Mouse (Mus musculus) megakaryocyte, embryonic 14.5 days (primary cell): ENCODE measurements around the gene L3mbtl4. TPM values are rescaled to one million over a fixed set of nuclear protein-coding genes. Genes with fewer than 3 reads are reported as not detected.
"Not testable (repeated sequence)": the region's sequence is repeated elsewhere in the genome, so short reads cannot be mapped to it uniquely, and the experiment has no call there.

Source experiments
- H3K27me3 ChIP-seq: replicated peaks from 2 replicates; pipeline ENCODE3; 2012; ENCODE audit warnings: inconsistent platforms
- H3K36me3 ChIP-seq: replicated peaks from 2 replicates; pipeline ENCODE3; 2012; ENCODE audit warnings: low read length, inconsistent platforms, mixed read lengths
- H3K4me1 ChIP-seq: 2 replicates; pipeline ENCODE4 v1.6.1; 2012; ENCODE audit warnings: inconsistent platforms
- H3K4me3 ChIP-seq: replicated peaks from 2 replicates; pipeline ENCODE3; 2012; ENCODE audit warnings: moderate library complexity, mild to moderate bottlenecking, inconsistent platforms
- H3K9me3 ChIP-seq: 2 replicates; pipeline ENCODE4 v1.6.1; 2012; ENCODE audit warnings: inconsistent platforms
- FLI1 ChIP-seq: IDR thresholded peaks from 2 replicates; pipeline ENCODE4 v1.6.1; 2012; ENCODE audit warnings: low read length, inconsistent platforms, mixed read lengths
- GATA1 ChIP-seq: IDR thresholded peaks from 3 replicates; pipeline ENCODE4 v1.6.1; 2012; ENCODE audit warnings: mixed read lengths, low read length, inconsistent platforms, borderline replicate concordance
- polyA plus RNA-seq: library from polyadenylated mRNA; stranded (reverse); fragments of >175 nt; gene quantifications from 2 replicates; pipeline ENCODE4 v1.2.3, GENCODE M21; 2012; ENCODE audit warnings: low replicate concordance; ENCODE audit not compliant: insufficient read depth

Gene L3mbtl4
- polyA plus RNA-seq, 1 experiment = not detected

- Histone ChIP-seq H3K4me3 (no peak overlapping the region), H3K4me1 (no peaks in the 10 kb centered on the region), H3K27me3 (no peaks in the 10 kb centered on the region), H3K36me3 (no peaks in the 10 kb centered on the region), H3K9me3 (peaks cover 19% of the 10 kb centered on the region)
- TF ChIP-seq FLI1 (no peak), GATA1 (no peak)
These were observed 218.6 kb downstream of the L3mbtl4 start for GRCm38 (mm10) chr17:68492231-68492630.

- not testable (repeated sequence) for H3K4me1 ChIP-seq, H3K36me3 ChIP-seq, H3K4me3 ChIP-seq, H3K27me3 ChIP-seq, H3K9me3 ChIP-seq
These were observed 229.4 kb downstream of the L3mbtl4 start for GRCm38 (mm10) chr17:68502998-68503397.

- Histone ChIP-seq H3K9me3 (peaks cover 17% of the 10 kb centered on the region), H3K27me3 (no peaks in the 10 kb centered on the region), H3K4me3 (no peak overlapping the region), H3K36me3 (no peaks in the 10 kb centered on the region), H3K4me1 (no peaks in the 10 kb centered on the region; the same call in 1 of the 2 replicates)
- no peak for TF ChIP-seq GATA1
- TF ChIP-seq FLI1 = no peak
These were observed 286.1 kb downstream of the L3mbtl4 start for GRCm38 (mm10) chr17:68559698-68560097.

- H3K36me3 ChIP-seq = no peaks in the 10 kb centered on the region
- peaks cover 17% of the 10 kb centered on the region for H3K9me3 ChIP-seq
These were observed 286.7 kb downstream of the L3mbtl4 start for GRCm38 (mm10) chr17:68560264-68560663.

GRCm38 (mm10) chr17:68571806-68572205 lies 298.2 kb downstream of the L3mbtl4 start:
- no peak overlapping the region for H3K4me3 ChIP-seq
- no peaks in the 10 kb centered on the region for H3K36me3 ChIP-seq
- no peaks in the 10 kb centered on the region for H3K4me1 ChIP-seq
- H3K27me3 ChIP-seq = no peaks in the 10 kb centered on the region
- H3K9me3 ChIP-seq = peaks cover 12% of the 10 kb centered on the region
- TF ChIP-seq FLI1 (no peak), GATA1 (no peak)

More at GRCm38 (mm10) chr17:68560264-68560663, 286.7 kb downstream of the L3mbtl4 start:
- H3K4me1 ChIP-seq = no peaks in the 10 kb centered on the region; the same call in 1 of the 2 replicates
- TF ChIP-seq GATA1 (no peak), FLI1 (no peak)
- H3K27me3 ChIP-seq = no peaks in the 10 kb centered on the region
- no peak overlapping the region for H3K4me3 ChIP-seq

- TF ChIP-seq FLI1 = no peak
- TF ChIP-seq GATA1 = no peak
- no peaks in the 10 kb centered on the region for H3K27me3 ChIP-seq
These were observed 311.6 kb downstream of the L3mbtl4 start for GRCm38 (mm10) chr17:68585195-68585594.

GRCm38 (mm10) chr17:68591619-68592018 lies 318.0 kb downstream of the L3mbtl4 start:
- H3K36me3 ChIP-seq = no peaks in the 10 kb centered on the region
- H3K27me3 ChIP-seq = no peaks in the 10 kb centered on the region
- no peak overlapping the region for H3K4me3 ChIP-seq
- peaks cover 8% of the 10 kb centered on the region; the same call in 1 of the 2 replicates for H3K9me3 ChIP-seq
- no peak for TF ChIP-seq FLI1
- no peak for TF ChIP-seq GATA1
- H3K4me1 ChIP-seq = no peaks in the 10 kb centered on the region

More at GRCm38 (mm10) chr17:68585195-68585594, 311.6 kb downstream of the L3mbtl4 start:
- Histone ChIP-seq H3K4me1 (no peaks in the 10 kb centered on the region), H3K4me3 (no peak overlapping the region), H3K36me3 (no peaks in the 10 kb centered on the region), H3K9me3 (peaks cover 31% of the 10 kb centered on the region)

- Histone ChIP-seq H3K4me3 (no peak overlapping the region), H3K27me3 (no peaks in the 10 kb centered on the region), H3K4me1 (no peaks in the 10 kb centered on the region), H3K9me3 (peaks cover 20% of the 10 kb centered on the region), H3K36me3 (no peaks in the 10 kb centered on the region)
- no peak for TF ChIP-seq GATA1
- no peak for TF ChIP-seq FLI1
These were observed 329.1 kb downstream of the L3mbtl4 start for GRCm38 (mm10) chr17:68602744-68603143.

- H3K27me3 ChIP-seq = no peaks in the 10 kb centered on the region
- H3K4me3 ChIP-seq = no peak overlapping the region
- H3K9me3 ChIP-seq = peaks cover 16% of the 10 kb centered on the region; the same call in 1 of the 2 replicates
- H3K36me3 ChIP-seq = no peaks in the 10 kb centered on the region
- no peaks in the 10 kb centered on the region for H3K4me1 ChIP-seq
- no peak for TF ChIP-seq GATA1
- TF ChIP-seq FLI1 = no peak
These were observed 334.1 kb downstream of the L3mbtl4 start for GRCm38 (mm10) chr17:68607691-68608090.

- no peaks in the 10 kb centered on the region for H3K27me3 ChIP-seq
- TF ChIP-seq GATA1 (no peak), FLI1 (no peak)
These were observed 337.6 kb downstream of the L3mbtl4 start for GRCm38 (mm10) chr17:68611247-68611646.

GRCm38 (mm10) chr17:68625281-68625680 lies 351.7 kb downstream of the L3mbtl4 start:
- H3K4me3 ChIP-seq = no peak overlapping the region

More at GRCm38 (mm10) chr17:68611247-68611646, 337.6 kb downstream of the L3mbtl4 start:
- H3K9me3 ChIP-seq = peaks cover 9% of the 10 kb centered on the region; the same call in 1 of the 2 replicates
- H3K4me3 ChIP-seq = no peak overlapping the region
- H3K36me3 ChIP-seq = no peaks in the 10 kb centered on the region
- H3K4me1 ChIP-seq = no peaks in the 10 kb centered on the region

More at GRCm38 (mm10) chr17:68625281-68625680, 351.7 kb downstream of the L3mbtl4 start:
- Histone ChIP-seq H3K4me1 (no peaks in the 10 kb centered on the region), H3K27me3 (no peaks in the 10 kb centered on the region), H3K9me3 (peaks cover 39% of the 10 kb centered on the region), H3K36me3 (no peaks in the 10 kb centered on the region)
- TF ChIP-seq FLI1 = no peak
- no peak for TF ChIP-seq GATA1
